Mouse (Mus musculus) ES-Bruce4 (cell line): ENCODE measurements around the gene Runx2.

Source experiments
- CTCF ChIP-seq: IDR thresholded peaks from one replicate; pipeline ENCODE4 v1.8.1; 2011; ENCODE audit warnings: low read depth, low read length
- EP300 ChIP-seq: IDR thresholded peaks from 2 replicates; pipeline ENCODE4 v1.6.1; 2011; ENCODE audit warnings: low read depth, low read length; ENCODE audit not compliant: insufficient read depth
- POLR2A ChIP-seq: IDR thresholded peaks from one replicate; pipeline ENCODE4 v1.8.1; 2011; ENCODE audit warnings: low read length; ENCODE audit not compliant: insufficient read depth

DNA sequence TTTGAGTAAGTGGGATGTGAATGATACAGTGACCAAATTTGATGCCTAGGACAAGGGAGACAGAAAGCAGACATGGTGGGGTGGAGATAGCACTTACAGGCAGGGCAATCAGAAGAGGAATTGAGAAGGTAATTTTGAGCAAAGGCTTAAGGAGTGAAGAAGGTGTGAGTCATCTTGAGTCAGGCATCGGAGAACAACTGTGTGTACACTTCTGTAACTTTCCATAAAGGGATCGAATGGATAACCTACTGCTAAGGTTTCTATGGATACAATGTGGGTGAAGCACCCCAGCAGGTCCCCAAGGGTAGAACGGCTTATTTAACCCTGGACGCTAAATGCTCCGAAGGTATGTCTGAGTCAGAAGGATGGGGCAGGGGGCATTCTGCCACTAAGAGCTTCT is 312.4 kb downstream of the Runx2 start:
- no peak for TF ChIP-seq CTCF
- TF ChIP-seq POLR2A, result no peak
- no peak for TF ChIP-seq EP300
